Mouse (Mus musculus) frontal cortex, adult 2 months (tissue): ENCODE results near the gene Tinag. TPM values are rescaled to one million over a fixed set of nuclear protein-coding genes. Genes with fewer than 3 reads are reported as not detected.
"Not testable (repeated sequence)": the region's sequence is repeated elsewhere in the genome, so short reads cannot be mapped to it uniquely, and the experiment has no call there.

Source experiments
- DNase-seq, 2 experiments: peaks; one replicate each; pipeline ENCODE4 v3.0.0; 2022; ENCODE audit warnings: low spot score in 1 of 2; ENCODE audit errors: extremely low spot score in 1 of 2
- polyA plus RNA-seq: library from polyadenylated mRNA; depleted of rRNA; stranded (reverse); fragments of >200 nt; gene quantifications from 2 replicates; pipeline ENCODE4 v1.2.3, GENCODE M21; 2012; rRNA removed

Gene Tinag
- not detected in 2 replicates for polyA plus RNA-seq

DNA sequence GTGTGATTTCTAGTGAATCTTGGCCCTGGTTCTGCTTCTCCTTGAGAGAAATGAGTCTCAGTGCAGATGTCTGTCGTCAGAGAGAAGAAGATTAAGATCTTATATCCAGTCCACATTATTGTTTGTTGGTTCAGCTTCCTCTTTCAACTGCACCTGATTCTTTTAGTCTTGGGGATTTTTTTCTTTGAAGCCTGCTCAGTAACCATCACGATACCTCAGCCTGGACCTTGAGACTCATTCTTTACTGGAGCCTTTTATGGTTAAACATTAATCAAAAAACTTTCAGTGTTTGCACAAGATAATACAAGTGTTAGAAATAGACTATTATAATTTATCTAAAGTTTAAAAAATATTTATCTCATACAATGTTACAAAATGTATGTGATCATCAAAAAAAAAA, at the start of gene Tinag:
Gene Tinag (minus strand): TSS at position 210 of the 400 bp plus-strand sequence.
- no peak for DNase-seq

- DNase-seq, result not testable (repeated sequence)
These were observed 37.6 kb upstream of the Tinag start for GRCm38 (mm10) chr9:77083221-77083620.

DNA sequence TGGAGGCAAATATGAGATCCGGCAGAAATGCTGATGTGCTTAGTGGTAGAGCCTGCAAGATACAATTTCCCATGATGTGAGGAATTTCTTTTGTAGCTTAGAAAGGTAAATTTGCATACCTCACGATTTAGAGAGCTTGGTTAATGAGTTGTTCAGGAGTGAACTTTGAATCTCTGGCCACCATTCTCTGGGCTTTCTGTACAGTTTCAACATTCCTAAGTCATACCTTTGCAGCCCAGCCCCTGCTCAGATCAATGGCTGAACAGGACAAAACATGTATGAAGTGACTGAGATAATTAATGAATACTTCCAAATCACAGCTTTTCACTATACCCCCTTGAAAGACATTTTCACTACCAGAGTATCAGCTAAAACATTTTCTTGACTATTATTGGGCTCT, 26.1 kb upstream of the Tinag start:
- DNase-seq, result no peak

DNA sequence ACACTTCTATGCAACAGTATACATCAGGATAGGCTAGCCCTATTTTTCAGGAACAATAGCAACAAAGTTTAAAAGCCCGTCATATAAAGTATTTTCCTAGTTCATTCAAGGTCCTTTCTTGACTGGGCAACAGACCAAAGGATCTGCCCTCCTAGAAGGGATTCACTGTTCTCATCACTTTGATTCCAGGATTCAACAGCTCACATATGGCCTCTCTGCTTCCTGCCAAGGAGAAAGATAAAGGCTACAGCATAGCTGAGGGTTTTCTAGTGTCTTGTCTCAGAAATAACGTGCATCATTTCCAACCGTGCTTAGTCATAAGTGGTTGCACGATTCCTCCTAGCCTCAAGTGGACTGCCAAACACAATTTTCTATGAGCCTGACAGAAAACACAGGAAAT, 11.0 kb upstream of the Tinag start:
- no peak for DNase-seq

DNA sequence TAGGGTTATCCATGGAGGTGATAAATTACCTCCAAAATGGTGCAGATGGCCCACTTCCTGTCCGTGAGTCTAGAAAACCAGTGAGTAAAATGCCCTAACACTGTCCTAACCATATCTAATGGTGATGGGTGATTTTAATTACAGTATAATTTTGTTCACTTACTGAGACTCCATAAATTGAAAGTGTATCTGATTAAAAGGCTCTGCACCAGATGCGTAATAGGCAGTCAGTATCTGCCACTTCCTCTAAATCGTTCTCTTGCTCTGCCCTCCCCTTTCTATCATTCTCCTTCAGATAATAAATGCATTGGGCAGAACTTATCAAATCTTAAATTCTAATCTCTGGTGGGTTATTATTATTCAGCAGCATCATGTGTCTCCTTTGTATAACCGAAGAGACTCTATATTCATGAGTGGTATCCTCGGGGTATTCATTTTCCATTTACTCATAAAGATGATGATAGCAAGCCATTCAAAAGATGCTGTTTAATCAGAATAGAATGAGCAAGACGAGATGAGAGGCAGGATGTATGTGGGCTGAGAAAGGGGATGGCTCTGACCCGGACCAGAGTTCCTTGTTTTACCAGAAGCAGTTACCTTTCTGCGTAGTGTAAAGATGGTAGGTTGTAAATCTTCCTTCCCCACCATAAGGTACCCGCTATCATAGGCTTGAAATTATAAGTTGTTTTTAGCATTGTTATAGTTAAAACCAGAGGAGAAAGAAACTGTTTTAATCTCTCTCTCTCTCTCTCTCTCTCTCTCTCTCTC, 9.0 kb upstream of the Tinag start:
- DNase-seq, result no peak

GRCm38 (mm10) chr9:77051406-77051805, 5.8 kb upstream of the Tinag start:
- DNase-seq, result no peak

- no peak for DNase-seq
These were observed 4.1 kb upstream of the Tinag start for GRCm38 (mm10) chr9:77049669-77050068.

DNA sequence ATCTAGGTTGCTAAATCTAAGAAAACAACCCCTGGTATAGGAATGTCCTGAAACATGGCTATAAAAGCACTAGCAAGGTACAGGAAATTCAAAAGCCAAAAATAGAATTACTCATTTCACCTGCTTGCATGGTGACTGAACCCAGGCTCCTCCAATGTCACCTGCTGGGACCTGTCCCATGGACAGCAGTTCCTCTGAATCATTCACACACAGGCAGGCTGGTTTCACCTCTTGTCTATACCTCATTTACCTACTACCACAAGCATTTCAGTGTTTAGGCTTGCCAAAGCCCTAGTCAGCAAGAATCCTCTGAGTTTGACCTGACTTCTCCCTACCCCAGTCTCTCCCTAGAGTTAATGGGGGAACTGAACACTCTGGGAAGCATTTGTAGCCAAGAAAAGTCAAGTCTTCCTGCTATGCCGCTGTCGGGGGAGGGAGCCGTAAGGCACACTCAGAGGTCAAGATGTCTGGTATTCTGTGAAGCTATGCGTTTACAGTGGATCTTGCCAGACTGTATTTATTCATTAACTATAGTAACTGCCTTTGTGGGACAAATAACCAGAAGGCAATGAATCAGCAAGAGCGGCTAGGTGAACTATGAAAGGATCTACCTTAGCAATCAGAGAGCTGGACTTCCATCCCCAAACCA, 597 bp upstream of the Tinag start:
- no peak for DNase-seq

DNA sequence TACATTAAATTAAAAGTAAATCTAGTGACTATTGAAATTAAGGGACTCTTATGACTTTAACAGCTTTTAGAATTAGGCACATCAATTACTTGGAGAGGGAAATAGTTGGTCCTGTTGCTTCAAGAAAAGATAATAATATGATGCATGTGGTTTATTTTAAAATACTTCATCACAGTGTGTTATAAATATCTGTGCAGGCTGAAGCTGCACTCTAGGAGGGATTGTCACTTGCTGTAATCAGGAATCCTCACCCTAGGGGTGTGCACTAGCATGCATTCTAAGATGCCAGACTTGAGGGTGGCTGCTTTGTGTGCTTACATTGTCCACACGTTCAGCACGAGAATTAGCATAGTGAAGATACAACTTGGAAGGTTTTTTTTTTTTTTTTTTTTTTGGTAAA, 10.2 kb downstream of the Tinag start:
- DNase-seq, result no peak

DNA sequence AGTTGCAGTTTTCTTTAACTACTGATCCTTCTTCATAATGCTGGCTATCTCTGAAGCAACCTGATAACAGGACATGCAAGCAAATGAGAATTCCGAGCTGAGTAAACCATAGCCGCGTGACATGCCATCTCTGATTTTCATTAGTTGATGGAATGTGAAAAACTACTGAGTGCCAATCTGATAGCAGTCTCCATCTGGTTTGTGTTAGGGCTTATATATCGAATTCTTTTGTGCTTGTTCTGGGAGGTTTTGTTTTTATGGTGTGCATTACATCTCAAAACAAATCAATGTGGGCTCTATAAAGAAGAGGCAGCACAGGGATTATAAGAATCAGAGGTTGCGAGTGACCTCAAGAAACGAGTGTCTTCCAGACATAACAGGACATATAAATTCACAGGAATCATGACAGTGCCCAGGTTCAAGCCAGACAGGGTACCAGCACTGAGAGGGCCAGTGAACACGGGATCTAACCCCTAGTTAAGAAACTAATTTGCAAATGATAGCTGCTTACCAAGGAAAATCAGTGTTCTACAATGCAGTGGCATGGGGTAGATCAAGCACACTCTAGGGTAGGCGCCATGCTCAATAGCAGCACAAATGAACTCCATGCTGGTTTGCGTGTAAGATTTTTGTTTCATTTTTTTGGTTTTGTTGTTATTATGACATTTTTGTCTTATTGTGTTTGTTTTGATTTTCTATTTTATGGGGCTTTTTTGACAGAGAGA, 13.0 kb downstream of the Tinag start:
- DNase-seq, result no peak

- DNase-seq, result no peak
These were observed 20.3 kb downstream of the Tinag start for GRCm38 (mm10) chr9:77025271-77025670.

GRCm38 (mm10) chr9:77018935-77019334, 26.7 kb downstream of the Tinag start:
- no peak for DNase-seq

DNA sequence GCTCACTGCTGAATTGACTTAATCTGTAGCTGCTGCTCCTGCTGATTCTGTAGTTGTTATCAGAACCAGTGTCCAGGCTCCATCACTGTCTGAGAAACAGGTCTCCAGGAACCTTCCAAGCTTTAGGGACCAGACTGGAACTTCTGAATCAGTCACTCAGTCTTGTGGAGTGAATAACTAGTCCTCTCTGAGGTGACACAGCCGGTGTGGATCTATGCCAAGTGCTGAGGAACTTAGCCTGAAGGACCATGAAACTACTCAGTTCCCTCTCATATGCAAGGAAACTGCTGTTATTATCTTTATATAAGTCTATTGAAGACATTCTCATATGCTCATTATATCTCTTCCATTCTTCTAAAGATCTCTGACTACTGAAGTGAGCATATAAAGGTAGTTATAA, 49.6 kb downstream of the Tinag start:
- DNase-seq, result no peak

DNA sequence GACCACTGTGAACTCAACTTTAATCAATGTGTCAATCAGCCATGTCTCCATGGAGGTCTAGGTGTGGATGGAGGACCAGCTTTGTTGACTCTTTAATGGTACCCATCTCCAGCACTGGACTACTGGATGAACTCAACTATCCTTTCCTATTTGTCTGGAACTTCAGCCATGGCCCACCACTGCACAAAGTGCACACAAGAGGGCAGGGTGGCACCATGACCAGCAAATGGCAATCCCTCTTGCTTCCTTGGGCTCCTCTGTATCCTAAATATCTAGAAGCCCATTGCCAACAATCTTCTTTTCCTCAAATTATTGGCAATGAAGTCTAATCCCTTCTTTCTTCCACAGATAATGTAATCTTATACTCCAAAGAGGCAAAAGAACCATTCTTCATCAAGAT, 55.6 kb downstream of the Tinag start:
- DNase-seq, result peak in 1 of 2 experiments; percentile 25

GRCm38 (mm10) chr9:76934813-76935212, 110.8 kb downstream of the Tinag start:
- DNase-seq, result no peak

DNA sequence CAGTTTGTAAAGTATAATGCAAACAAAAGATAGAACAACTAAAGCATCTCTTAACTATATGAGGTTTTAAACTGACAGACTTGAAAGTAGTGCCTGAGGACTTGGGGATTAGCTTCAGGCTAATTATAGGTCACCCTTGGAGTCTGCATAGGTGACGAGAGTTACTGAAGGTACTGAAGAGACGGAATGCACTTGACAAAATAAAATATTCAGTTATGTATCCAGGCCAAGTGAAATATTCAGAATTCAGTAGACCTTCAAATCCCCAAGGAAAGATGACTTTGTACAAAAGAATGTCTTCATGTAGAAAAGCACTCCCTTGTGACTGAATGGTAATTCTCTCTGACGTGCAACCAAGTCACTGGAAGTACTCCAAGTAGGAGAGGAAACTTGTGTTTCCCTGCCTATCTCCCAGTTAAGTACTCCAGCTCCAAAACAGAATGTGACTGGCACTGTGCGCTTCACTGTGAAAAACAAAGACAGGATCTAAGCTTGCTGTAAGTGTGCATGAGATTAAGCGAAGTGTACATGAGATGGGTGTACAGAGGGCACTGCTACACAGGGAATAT, 130.4 kb downstream of the Tinag start:
- DNase-seq, result no peak
